Mouse (Mus musculus): Measurements from ENCODE around the gene Zfp872. TPM values are rescaled to one million over a fixed set of nuclear protein-coding genes. Genes with fewer than 3 reads are reported as not detected.
"Not testable (repeated sequence)": the region's sequence is repeated elsewhere in the genome, so short reads cannot be mapped to it uniquely, and the experiment has no call there.

Zfp872 gene
- polyA plus RNA-seq, 1 experiment, result 1.3 TPM

- no peak for DNase-seq (ENCODE audit: low spot score)
These were observed 18.6 kb upstream of the Zfp872 start for GRCm38 (mm10) chr9:22169327-22169726.

- no peak for DNase-seq (ENCODE audit: low spot score)
These were observed 15.6 kb upstream of the Zfp872 start for GRCm38 (mm10) chr9:22172318-22172717.

GRCm38 (mm10) chr9:22196412-22196811, 8.5 kb downstream of the Zfp872 start:
- no peak for DNase-seq (ENCODE audit: low spot score)

- no peak for DNase-seq (ENCODE audit: low spot score)
These were observed 25.9 kb downstream of the Zfp872 start for GRCm38 (mm10) chr9:22213785-22214194.

GRCm38 (mm10) chr9:22214549-22214948, 26.7 kb downstream of the Zfp872 start:
- DNase-seq (ENCODE audit: low spot score), result no peak

GRCm38 (mm10) chr9:22216705-22217104, 28.8 kb downstream of the Zfp872 start:
- no peak for DNase-seq (ENCODE audit: low spot score)

GRCm38 (mm10) chr9:22217858-22218493, 30.1 kb downstream of the Zfp872 start:
- no peak for DNase-seq (ENCODE audit: low spot score)

- DNase-seq (ENCODE audit: low spot score), result no peak
These were observed 36.2 kb downstream of the Zfp872 start for GRCm38 (mm10) chr9:22224066-22224465.

- no peak for DNase-seq (ENCODE audit: low spot score)
These were observed 36.9 kb downstream of the Zfp872 start for GRCm38 (mm10) chr9:22224536-22225503.

GRCm38 (mm10) chr9:22225581-22226388, 37.9 kb downstream of the Zfp872 start, which contains the start of gene Zfp809:
Zfp809 (plus strand) TSS chr9:22225714.
- DNase-seq (ENCODE audit: low spot score), result peak; percentile 98

GRCm38 (mm10) chr9:22226389-22226673, 38.4 kb downstream of the Zfp872 start:
- DNase-seq (ENCODE audit: low spot score), result not testable (repeated sequence)

- DNase-seq (ENCODE audit: low spot score), result peak; percentile 50
These were observed 39.0 kb downstream of the Zfp872 start for GRCm38 (mm10) chr9:22226846-22227245.

- DNase-seq (ENCODE audit: low spot score), result no peak
These were observed 41.6 kb downstream of the Zfp872 start for GRCm38 (mm10) chr9:22229386-22230026.

GRCm38 (mm10) chr9:22230061-22230460, 42.2 kb downstream of the Zfp872 start:
- no peak for DNase-seq (ENCODE audit: low spot score)

- DNase-seq (ENCODE audit: low spot score), result no peak
These were observed 42.7 kb downstream of the Zfp872 start for GRCm38 (mm10) chr9:22230556-22230955.

- no peak for DNase-seq (ENCODE audit: low spot score)
These were observed 52.1 kb downstream of the Zfp872 start for GRCm38 (mm10) chr9:22240001-22240400.

- no peak for DNase-seq (ENCODE audit: low spot score)
These were observed 56.4 kb downstream of the Zfp872 start for GRCm38 (mm10) chr9:22244242-22244641.
